Mouse (Mus musculus) c-Kit-positive CD71-negative TER-119-negative erythroid progenitor cells, embryonic 14.5 days (primary cell): ENCODE data around the gene E330009J07Rik.

Source experiments
- DNase-seq: peaks from one replicate; pipeline ENCODE4 v3.0.0-alpha.2; 2013; ENCODE audit warnings: low read depth

E330009J07Rik gene

GRCm38 (mm10) chr6:40436047-40436483 is at the start of gene E330009J07Rik:
E330009J07Rik (minus strand) TSS chr6:40436135.
- no peak for DNase-seq

- no peak for DNase-seq
These were observed 46.4 kb upstream of the E330009J07Rik start for GRCm38 (mm10) chr6:40482318-40482717.

- DNase-seq, result peak; percentile 41
These were observed 43.8 kb upstream of the E330009J07Rik start for GRCm38 (mm10) chr6:40479705-40480104.

GRCm38 (mm10) chr6:40476132-40476531 is 40.2 kb upstream of the E330009J07Rik start:
- DNase-seq, result no peak

- no peak for DNase-seq
These were observed 35.7 kb upstream of the E330009J07Rik start for GRCm38 (mm10) chr6:40471720-40472010.

GRCm38 (mm10) chr6:40470916-40471719 is 35.2 kb upstream of the E330009J07Rik start, which contains the start of gene Ssbp1:
Ssbp1 (plus strand) TSS chr6:40471352.
- peak; percentile 87 for DNase-seq

GRCm38 (mm10) chr6:40465710-40466109 is 29.8 kb upstream of the E330009J07Rik start:
- DNase-seq, result no peak

GRCm38 (mm10) chr6:40454436-40455041 is 18.6 kb upstream of the E330009J07Rik start:
- no peak for DNase-seq

GRCm38 (mm10) chr6:40448626-40449025 is 12.7 kb upstream of the E330009J07Rik start:
- DNase-seq, result no peak

GRCm38 (mm10) chr6:40443281-40443928 is 7.5 kb upstream of the E330009J07Rik start:
- no peak for DNase-seq

GRCm38 (mm10) chr6:40441755-40442154 is 5.8 kb upstream of the E330009J07Rik start:
- DNase-seq, result no peak

- no peak for DNase-seq
These were observed 5.3 kb upstream of the E330009J07Rik start for GRCm38 (mm10) chr6:40441276-40441675.

GRCm38 (mm10) chr6:40439731-40440130 is 3.8 kb upstream of the E330009J07Rik start:
- DNase-seq, result no peak

GRCm38 (mm10) chr6:40438936-40439335 is 3.0 kb upstream of the E330009J07Rik start, which contains the start of gene Wee2:
Wee2 (plus strand) TSS chr6:40439088.
- DNase-seq, result no peak

- no peak for DNase-seq
These were observed 536 bp downstream of the E330009J07Rik start for GRCm38 (mm10) chr6:40435151-40436046.

GRCm38 (mm10) chr6:40434697-40435096 is 1.2 kb downstream of the E330009J07Rik start:
- DNase-seq, result no peak

GRCm38 (mm10) chr6:40432346-40433275 is 3.3 kb downstream of the E330009J07Rik start:
- no peak for DNase-seq

GRCm38 (mm10) chr6:40431812-40432211 is 4.1 kb downstream of the E330009J07Rik start:
- DNase-seq, result no peak

GRCm38 (mm10) chr6:40431356-40431755 is 4.6 kb downstream of the E330009J07Rik start:
- no peak for DNase-seq

- no peak for DNase-seq
These were observed 5.1 kb downstream of the E330009J07Rik start for GRCm38 (mm10) chr6:40430878-40431277.

GRCm38 (mm10) chr6:40430251-40430650 is 5.7 kb downstream of the E330009J07Rik start:
- no peak for DNase-seq
